Mouse (Mus musculus) WW6 (cell line): ENCODE results near the gene Cbr2.
"Not testable (repeated sequence)": the region's sequence is repeated elsewhere in the genome, so short reads cannot be mapped to it uniquely, and the experiment has no call there.

Experiments used
- DNase-seq: peaks from one replicate; pipeline ENCODE4 v3.0.0-alpha.2; 2013; ENCODE audit warnings: low read depth, low spot score

Gene Cbr2

GRCm38 (mm10) chr11:120731395-120731794 lies 519 bp downstream of the Cbr2 start:
- no peak for DNase-seq

- DNase-seq, result no peak
Observed at GRCm38 (mm10) chr11:120730331-120730870, 1.5 kb downstream of the Cbr2 start.

GRCm38 (mm10) chr11:120729432-120730050 lies 2.4 kb downstream of the Cbr2 start:
- DNase-seq, result not testable (repeated sequence)

- no peak for DNase-seq
Observed at GRCm38 (mm10) chr11:120728530-120729240, 3.2 kb downstream of the Cbr2 start.

- no peak for DNase-seq
Observed at GRCm38 (mm10) chr11:120727564-120727963, 4.3 kb downstream of the Cbr2 start.

GRCm38 (mm10) chr11:120727169-120727527 lies 4.8 kb downstream of the Cbr2 start, which contains the start of gene Dcxr:
Dcxr (minus strand) TSS chr11:120727281.
- DNase-seq, result no peak

- no peak for DNase-seq
Observed at GRCm38 (mm10) chr11:120726243-120727168, 5.4 kb downstream of the Cbr2 start.

GRCm38 (mm10) chr11:120723509-120723908 lies 8.4 kb downstream of the Cbr2 start:
- DNase-seq, result no peak

- no peak for DNase-seq
Observed at GRCm38 (mm10) chr11:120722761-120723382, 9.0 kb downstream of the Cbr2 start.

- no peak for DNase-seq
Observed at GRCm38 (mm10) chr11:120722067-120722630, 9.8 kb downstream of the Cbr2 start.

GRCm38 (mm10) chr11:120721124-120722066 lies 10.5 kb downstream of the Cbr2 start, which contains the start of gene Rac3:
Rac3 (plus strand) TSS chr11:120721470.
- no peak for DNase-seq

- DNase-seq, result peak; percentile 93
Observed at GRCm38 (mm10) chr11:120720450-120720849, 11.5 kb downstream of the Cbr2 start.

- DNase-seq, result no peak
Observed at GRCm38 (mm10) chr11:120719841-120720376, 12.0 kb downstream of the Cbr2 start.

GRCm38 (mm10) chr11:120719242-120719641 lies 12.7 kb downstream of the Cbr2 start:
- no peak for DNase-seq

GRCm38 (mm10) chr11:120715131-120715530 lies 16.8 kb downstream of the Cbr2 start:
- no peak for DNase-seq

- no peak for DNase-seq
Observed at GRCm38 (mm10) chr11:120714546-120714945, 17.4 kb downstream of the Cbr2 start.

GRCm38 (mm10) chr11:120713580-120714518 lies 18.1 kb downstream of the Cbr2 start, which contains the start of the genes Cenpx and Lrrc45:
Cenpx (minus strand) TSS chr11:120713738.
Lrrc45 (plus strand) TSS chr11:120713925.
- peak; percentile 98 for DNase-seq
